Mouse (Mus musculus) liver, adult 2 months (tissue): ENCODE data around the gene Pcbd1.

Experiments
- CTCF ChIP-seq: fragments of 200-500 bp; IDR thresholded peaks from 2 replicates; pipeline ENCODE4 v1.5.1; 2011; ENCODE audit warnings: low read depth, low read length, control low read depth
- POLR2A ChIP-seq: fragments of 200-500 bp; IDR thresholded peaks from 2 replicates; pipeline ENCODE4 v1.6.1; 2011; ENCODE audit warnings: low read length, control low read depth; ENCODE audit not compliant: insufficient read depth; ENCODE audit errors: extremely low read depth

- TF ChIP-seq CTCF = no peak
- TF ChIP-seq POLR2A = no peak
Observed at GRCm38 (mm10) chr10:61086502-61086901, 2.6 kb upstream of the Pcbd1 start.
